Mouse (Mus musculus) limb, embryonic 11.5 days (tissue): ENCODE data around the gene Trpc4ap. TPM values are rescaled to one million over a fixed set of nuclear protein-coding genes. Genes with fewer than 3 reads are reported as not detected.

Source experiments
- microRNA counts: library from miRNA; unstranded; fragments of <30 nt; microRNA quantifications from one replicate; lab custom pipeline; 2016
- microRNA-seq: library from miRNA; unstranded; fragments of <30 nt; microRNA quantifications from one replicate; pipeline ENCODE4, GENCODE M21; 2016
- polyA plus RNA-seq: library from polyadenylated mRNA; unstranded; fragments of >200 nt; fragmentation: Nextera tagmentation; extraction: Ambion mirVana; gene quantifications from 2 replicates; pipeline ENCODE4 v1.2.1, GENCODE M21; 2014

Gene Trpc4ap
- polyA plus RNA-seq, 1 experiment from 2014 or later = 143 TPM

MicroRNAs encoded within 50 kb of the gene (microRNA counts, 519-probe panel; counts per million panel counts)
- not detected for microRNA mmu-miR-499 (lab: Ali Mortazavi, UCI)

Small RNA genes lying within 50 kb of the gene (microRNA-seq; reads per million reads assigned to microRNA genes)
- 4.3 reads per million, percentile 7 among the genes with 10 or more reads in this experiment for gene Mir499

Other genes with a start within 250 kb of the Trpc4ap start
- gene Ncoa6, start 218.5 kb downstream of the Trpc4ap start, polyA plus RNA-seq = 31.0 and 35.7 TPM in 2 replicates
- gene Acss2, start 174.4 kb downstream of the Trpc4ap start, polyA plus RNA-seq = 9.2 and 10.7 TPM in 2 replicates
- gene Ggt7, start 174.1 kb downstream of the Trpc4ap start, polyA plus RNA-seq = 2.2 and 2.3 TPM in 2 replicates
- gene Gss, start 99.6 kb downstream of the Trpc4ap start, polyA plus RNA-seq = 22.8 and 24.2 TPM in 2 replicates
- gene Myh7b, start 81.2 kb downstream of the Trpc4ap start, polyA plus RNA-seq = 0.67 and 0.99 TPM in 2 replicates
- gene Edem2, start 37.1 kb upstream of the Trpc4ap start, polyA plus RNA-seq = 21.5 and 24.9 TPM in 2 replicates
- gene Gm17581, start 43.5 kb upstream of the Trpc4ap start, polyA plus RNA-seq = not detected in 2 replicates
- gene Procr, start 58.7 kb upstream of the Trpc4ap start, polyA plus RNA-seq = 2.7 and 3.6 TPM in 2 replicates
- gene Mmp24, start 83.0 kb upstream of the Trpc4ap start, polyA plus RNA-seq = not detected in 2 replicates
- 6.2 and 6.4 TPM in 2 replicates for gene BC029722, start 127.0 kb upstream of the Trpc4ap start, polyA plus RNA-seq
- 201 and 215 TPM in 2 replicates for gene Eif6, start 134.5 kb upstream of the Trpc4ap start, polyA plus RNA-seq
- gene Fam83c, start 142.5 kb upstream of the Trpc4ap start, polyA plus RNA-seq = 0.30 and 0.32 TPM in 2 replicates
- gene Uqcc1, start 237.9 kb upstream of the Trpc4ap start, polyA plus RNA-seq = 60.4 and 82.2 TPM in 2 replicates
- gene Gm15557, start 248.3 kb upstream of the Trpc4ap start, polyA plus RNA-seq = 0.33 TPM in 1 of 2 replicates, not detected in the other